Mouse (Mus musculus): ENCODE data around the gene Zdhhc14.

DNA sequence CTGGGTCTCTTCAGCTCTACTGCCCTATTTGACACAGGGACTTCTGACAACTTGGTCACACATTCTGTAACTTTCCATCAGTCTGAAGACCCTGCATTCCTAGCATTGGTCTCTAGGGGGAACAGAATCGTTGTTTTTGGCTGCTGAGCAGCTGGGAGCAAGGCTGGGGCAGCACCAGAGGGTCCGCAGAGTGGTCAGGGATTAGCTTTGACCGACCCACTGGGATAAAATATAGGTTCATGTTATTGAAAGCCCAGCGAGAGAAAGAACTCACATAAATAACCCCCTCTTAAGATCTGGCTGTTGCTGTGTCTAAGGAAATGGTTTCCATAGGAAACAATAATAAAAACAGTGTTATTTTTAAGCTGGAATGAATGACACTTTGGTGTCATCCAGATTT is 25.2 kb upstream of the Zdhhc14 start:
- TF ChIP-seq POLR2A (IDR thresholded peaks at IDR 0.05; ENCODE audit: low read depth, low read length), result no peak
- no peak for TF ChIP-seq CTCF (IDR thresholded peaks at IDR 0.05; ENCODE audit: extremely low read depth, insufficient read length, insufficient replicate concordance, low read depth, low read length)

Data from small intestine, adult 2 months (tissue).